Comparison of ENCODE assay signal across 10 mouse cellular contexts in genomic region chr17:5000001-5000400, GRCm38 (mm10). TPM values are rescaled to one million over a fixed set of nuclear protein-coding genes. Genes with fewer than 3 reads are reported as not detected.
DNase-seq lines count a peak whose midpoint lies in the region; ATAC-seq and TF ChIP-seq lines count a peak whose summit lies in the region.
"Had no signal": no experiment of that assay in that cellular context is flagged by ENCODE, and none has a peak within 500 bp of the region (broad histone marks: within the 10 kb centered on the region; RNA-seq: fewer than 3 reads in every experiment).

No protein-coding gene starts in this region.

- no peak overlapping the region for H3K9ac ChIP-seq in kidney, embryonic 14.5 days (ENCODE audit: low read depth, low read length)
- H3K9ac ChIP-seq in hindbrain, embryonic 15.5 days, result peak overlapping the region; percentile 41
- H3K9ac ChIP-seq in midbrain, postnatal 0 days (replicated peaks; ENCODE audit: low read length, poor library complexity, severe bottlenecking), result no peak overlapping the region

- H3K4me1 ChIP-seq in kidney, embryonic 14.5 days (ENCODE audit: control insufficient read depth, insufficient read depth, low read length), result peaks cover 51% of the 10 kb centered on the region
- peaks cover 73% of the 10 kb centered on the region for H3K4me1 ChIP-seq in embryonic facial prominence, embryonic 10.5 days
- H3K4me1 ChIP-seq in hindbrain, embryonic 15.5 days (replicated peaks), result peaks cover 62% of the 10 kb centered on the region
- 0 out of 2 replicates have a peak, but pooled peaks cover 8% of the 10 kb centered on the region for H3K4me1 ChIP-seq in midbrain, postnatal 0 days (ENCODE audit: insufficient read depth, low read length)

- no peak for TF ChIP-seq CTCF in midbrain, postnatal 0 days (IDR thresholded peaks at IDR 0.05)

- H3K4me3 ChIP-seq in kidney, embryonic 14.5 days (ENCODE audit: low read length), result no peak overlapping the region; the same call in 1 of the 2 replicates
- peak overlapping the region; percentile 33; the same call in 1 of the 2 replicates for H3K4me3 ChIP-seq in embryonic facial prominence, embryonic 10.5 days
- H3K4me3 ChIP-seq in hindbrain, embryonic 15.5 days, result peak overlapping the region; percentile 26
- peak overlapping the region; percentile 29 for H3K4me3 ChIP-seq in midbrain, postnatal 0 days (ENCODE audit: low read depth, low read length)

- no peaks in the 10 kb centered on the region for H3K27me3 ChIP-seq in kidney, embryonic 14.5 days (ENCODE audit: control insufficient read depth, insufficient read depth, low read length)
- H3K27me3 ChIP-seq in embryonic facial prominence, embryonic 10.5 days (replicated peaks; ENCODE audit: low read depth, poor library complexity, severe bottlenecking), result no peaks in the 10 kb centered on the region
- H3K27me3 ChIP-seq in hindbrain, embryonic 15.5 days, result no peaks in the 10 kb centered on the region
- no peaks in the 10 kb centered on the region for H3K27me3 ChIP-seq in midbrain, postnatal 0 days (ENCODE audit: insufficient read depth, low read length)

- H3K9me3 ChIP-seq in kidney, embryonic 14.5 days (ENCODE audit: control insufficient read depth, low read length), result no peaks in the 10 kb centered on the region
- no peaks in the 10 kb centered on the region for H3K9me3 ChIP-seq in embryonic facial prominence, embryonic 10.5 days
- no peaks in the 10 kb centered on the region for H3K9me3 ChIP-seq in hindbrain, embryonic 15.5 days
- H3K9me3 ChIP-seq in midbrain, postnatal 0 days (ENCODE audit: low read length), result no peaks in the 10 kb centered on the region

- no peak overlapping the region for H3K27ac ChIP-seq in kidney, embryonic 14.5 days (ENCODE audit: low read depth, low read length)
- no peak overlapping the region for H3K27ac ChIP-seq in embryonic facial prominence, embryonic 10.5 days (replicated peaks)
- no peak overlapping the region for H3K27ac ChIP-seq in hindbrain, embryonic 15.5 days (replicated peaks)
- no peak overlapping the region for H3K27ac ChIP-seq in midbrain, postnatal 0 days (ENCODE audit: low read depth, low read length)

- H3K36me3 ChIP-seq in kidney, embryonic 14.5 days (ENCODE audit: control insufficient read depth, insufficient read depth, low read length), result no peaks in the 10 kb centered on the region
- H3K36me3 ChIP-seq in embryonic facial prominence, embryonic 10.5 days (replicated peaks), result no peaks in the 10 kb centered on the region
- no peaks in the 10 kb centered on the region for H3K36me3 ChIP-seq in hindbrain, embryonic 15.5 days
- H3K36me3 ChIP-seq in midbrain, postnatal 0 days (ENCODE audit: insufficient read depth, low read length), result no peaks in the 10 kb centered on the region

- no peak for DNase-seq in kidney, postnatal 36 days
- DNase-seq in embryonic facial prominence, embryonic 10.5 days (ENCODE audit: low spot score), result no peak
- no peak for DNase-seq in midbrain, postnatal 0 days (ENCODE audit: low spot score)
- no peak for DNase-seq in adrenal gland, postnatal 36 days
- no peak for DNase-seq in spleen, postnatal 4 days (ENCODE audit: low spot score in 2 of 2)
- no peak for DNase-seq in spleen, postnatal 10 days (ENCODE audit: low spot score in 2 of 2)
- DNase-seq: lung, postnatal 4 days; right cerebral cortex, adult 18-20 months had no signal

- WGBS in kidney, embryonic 14.5 days, result 53% methylated on average over 10 of the region's 10 CpGs
- 69% methylated on average over 10 of the region's 10 CpGs for WGBS in embryonic facial prominence, embryonic 10.5 days
- WGBS in hindbrain, embryonic 15.5 days, result 36% methylated on average over 10 of the region's 10 CpGs
- WGBS in midbrain, postnatal 0 days, result 30% methylated on average over 10 of the region's 10 CpGs

- ATAC-seq in kidney, embryonic 14.5 days (ENCODE audit: low FRiP score, low TSS enrichment), result no peak
- ATAC-seq in hindbrain, embryonic 15.5 days (ENCODE audit: low FRiP score, low read depth), result no peak
- no peak for ATAC-seq in midbrain, postnatal 0 days (ENCODE audit: low FRiP score)

- peak overlapping the region; percentile 22 for H3K4me2 ChIP-seq in kidney, embryonic 14.5 days (replicated peaks; ENCODE audit: low read depth, low read length)
- peak overlapping the region; percentile 47 for H3K4me2 ChIP-seq in hindbrain, embryonic 15.5 days
- H3K4me2 ChIP-seq in midbrain, postnatal 0 days (ENCODE audit: low read depth, low read length, poor library complexity, severe bottlenecking), result peak overlapping the region; percentile 55

RNA-seq across cellular contexts. Expression of gene Arid1b, which starts 5.9 kb away (rescaled TPM):
- polyA plus RNA-seq in kidney, embryonic 14.5 days (2014; fragmentation: Nextera tagmentation; extraction: Ambion mirVana), result 17.1 and 19.2 TPM in 2 replicates
- polyA plus RNA-seq in embryonic facial prominence, embryonic 10.5 days (2016; fragmentation: Nextera tagmentation; extraction: Ambion mirVana), result 12.4 and 12.7 TPM in 2 replicates
- 12.5 and 14.3 TPM in 2 replicates for polyA plus RNA-seq in hindbrain, embryonic 15.5 days (2015; fragmentation: Nextera tagmentation; extraction: Ambion mirVana)
- total RNA-seq in midbrain, postnatal 0 days (2014; rRNA removed), result 62.0 and 73.3 TPM in 2 replicates
- 10.1 and 11.9 TPM in 2 replicates for polyA plus RNA-seq in midbrain, postnatal 0 days (2015; fragmentation: Nextera tagmentation; extraction: Ambion mirVana)
- 10 to 100 TPM; 58.6 to 65.2 TPM for total RNA-seq in adrenal gland, postnatal 36 days (2021)
